Mouse (Mus musculus): ENCODE results near the gene Sipa1l3. TPM values are rescaled to one million over a fixed set of nuclear protein-coding genes. Genes with fewer than 3 reads are reported as not detected.

Sipa1l3 gene
- polyA plus RNA-seq, 1 experiment from 2014 or later: 16.8 TPM

DNA sequence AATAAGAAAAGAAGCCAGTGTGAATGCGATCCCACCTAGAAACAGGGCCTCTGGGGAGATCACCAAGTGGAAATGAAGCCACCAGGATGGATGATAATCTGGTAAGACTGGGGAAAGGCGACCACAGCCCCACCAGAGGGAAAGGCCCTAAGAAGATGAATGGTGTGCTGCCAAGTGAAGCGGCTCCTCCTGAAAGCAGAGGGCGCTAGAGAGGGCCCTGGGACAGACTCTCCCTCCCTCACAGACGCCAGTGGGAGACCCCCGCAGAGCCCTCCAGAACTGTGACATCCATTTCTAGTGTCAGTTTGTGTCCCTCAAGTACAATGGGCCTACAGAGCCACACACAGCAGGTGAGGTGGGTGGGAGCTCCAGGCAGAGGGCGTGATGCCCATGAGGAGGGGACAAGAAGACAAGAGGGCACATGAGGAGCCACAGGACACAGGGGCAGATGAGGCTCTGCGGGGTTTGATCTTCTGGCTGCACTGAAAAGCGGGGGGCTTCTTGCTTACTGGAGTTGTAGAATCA, 181.6 kb downstream of the Sipa1l3 start:
- H3K27me3 ChIP-seq: no peaks in the 10 kb centered on the region
- no peak overlapping the region for H3K4me2 ChIP-seq
- 70% methylated on average over 9 of the region's 9 CpGs for WGBS
- H3K27ac ChIP-seq (replicated peaks): no peak overlapping the region
- peaks cover 36% of the 10 kb centered on the region for H3K36me3 ChIP-seq
- no peak overlapping the region for H3K4me3 ChIP-seq
- peaks cover 7% of the 10 kb centered on the region for H3K4me1 ChIP-seq (replicated peaks)
- no peaks in the 10 kb centered on the region for H3K9me3 ChIP-seq
- no peak overlapping the region for H3K9ac ChIP-seq
- no peak for ATAC-seq (ENCODE audit: low read depth)

DNA sequence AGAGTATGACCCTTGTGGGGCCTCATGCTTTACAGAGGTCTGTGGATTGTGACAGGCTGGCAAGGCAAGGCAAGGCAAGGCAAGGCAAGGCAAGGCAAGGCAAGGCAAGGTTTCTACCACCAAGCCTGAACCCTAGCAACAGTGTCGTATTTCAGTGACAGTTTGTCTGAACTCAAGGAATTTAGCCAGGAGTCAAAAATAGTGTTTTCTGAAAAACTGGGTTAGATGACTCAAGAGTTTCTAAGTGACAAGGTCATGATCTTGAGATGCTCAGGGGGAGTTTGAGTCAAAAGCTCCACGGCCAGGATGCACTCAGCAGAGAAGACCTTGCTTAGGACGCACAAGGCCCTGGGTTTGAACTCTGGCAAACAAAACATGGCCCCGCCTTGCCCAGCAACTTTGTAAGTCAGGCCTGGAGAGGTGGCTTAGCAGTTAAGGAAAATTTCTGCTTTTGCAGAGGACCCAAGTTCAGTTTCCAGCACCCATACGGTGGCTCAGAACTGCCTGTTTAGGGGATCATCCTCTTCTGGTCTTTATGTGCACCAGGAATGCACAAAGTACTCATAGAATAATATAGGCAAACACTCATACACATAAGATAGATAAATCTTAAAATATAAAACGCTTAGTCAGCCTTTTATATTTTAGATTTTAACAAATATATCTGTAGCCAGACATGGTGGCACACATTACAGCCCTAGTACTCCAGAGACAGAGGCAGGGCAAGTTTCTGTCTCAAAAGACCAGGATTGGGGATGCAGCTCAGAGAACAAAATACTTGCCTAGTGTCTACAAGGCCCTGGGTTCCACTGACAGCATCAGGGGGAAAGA, 182.4 kb downstream of the Sipa1l3 start:
- 89% methylated on average over 6 of the region's 6 CpGs for WGBS
- H3K4me1 ChIP-seq (replicated peaks): no peaks in the 10 kb centered on the region; the same call in 1 of the 2 replicates
- peaks cover 44% of the 10 kb centered on the region for H3K36me3 ChIP-seq
- no peak overlapping the region for H3K9ac ChIP-seq
- no peaks in the 10 kb centered on the region for H3K9me3 ChIP-seq
- no peak for ATAC-seq (ENCODE audit: low read depth)
- H3K4me3 ChIP-seq: no peak overlapping the region
- H3K4me2 ChIP-seq: no peak overlapping the region
- H3K27me3 ChIP-seq: no peaks in the 10 kb centered on the region
- no peak overlapping the region for H3K27ac ChIP-seq (replicated peaks)

DNA sequence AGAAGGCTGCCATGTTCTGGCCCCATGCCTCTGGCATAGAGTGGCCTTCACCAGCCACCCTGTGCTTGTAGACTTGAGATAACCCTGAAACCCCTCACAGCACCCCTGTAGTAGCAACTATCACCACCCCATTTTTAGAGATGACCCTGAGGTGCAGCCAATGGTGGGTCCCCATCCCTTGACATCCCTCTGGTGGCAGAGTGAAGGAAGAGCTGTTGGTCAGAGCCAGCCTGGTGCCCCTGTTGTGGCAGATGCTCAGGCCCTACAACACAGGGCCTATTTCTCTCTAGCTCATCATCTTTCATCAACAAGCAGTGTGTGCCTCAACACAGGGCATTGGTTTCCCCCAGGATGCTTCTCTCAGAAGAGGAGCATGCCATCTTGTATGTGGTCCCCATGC, 183.2 kb downstream of the Sipa1l3 start:
- no peak for ATAC-seq (ENCODE audit: low read depth)
- Histone ChIP-seq H3K9ac (no peak overlapping the region), H3K36me3 (peaks cover 48% of the 10 kb centered on the region), H3K4me3 (no peak overlapping the region), H3K9me3 (no peaks in the 10 kb centered on the region), H3K4me2 (no peak overlapping the region), H3K27ac (replicated peaks) (no peak overlapping the region), H3K27me3 (no peaks in the 10 kb centered on the region), H3K4me1 (replicated peaks) (no peaks in the 10 kb centered on the region; the same call in 1 of the 2 replicates)

DNA sequence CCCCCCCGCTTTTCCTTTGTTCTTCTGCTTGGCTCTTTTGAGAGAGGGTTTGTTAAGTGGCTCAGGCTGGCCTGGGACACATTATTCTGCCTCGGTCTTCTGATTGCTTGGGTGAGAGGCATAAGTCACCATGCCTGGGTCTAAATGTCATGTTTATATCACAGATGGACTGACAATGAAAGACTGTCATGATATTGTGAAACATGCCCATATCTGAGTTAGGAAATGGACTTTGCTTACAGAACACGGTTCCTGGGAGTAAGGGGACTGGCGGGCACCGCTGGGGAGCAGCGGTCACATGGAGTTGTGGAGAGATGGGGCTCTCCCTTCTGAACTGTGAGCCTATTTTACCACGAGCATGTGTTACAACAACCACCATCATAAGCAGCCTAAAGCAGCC, 184.3 kb downstream of the Sipa1l3 start:
- no peak for ATAC-seq (ENCODE audit: low read depth)
- Histone ChIP-seq H3K4me3 (no peak overlapping the region), H3K9ac (no peak overlapping the region), H3K4me2 (no peak overlapping the region), H3K27me3 (no peaks in the 10 kb centered on the region), H3K4me1 (replicated peaks) (no peaks in the 10 kb centered on the region; the same call in 1 of the 2 replicates), H3K27ac (replicated peaks) (no peak overlapping the region; the same call in 1 of the 2 replicates), H3K9me3 (no peaks in the 10 kb centered on the region), H3K36me3 (peaks cover 56% of the 10 kb centered on the region)
- WGBS: 66% methylated on average over 7 of the region's 7 CpGs

DNA sequence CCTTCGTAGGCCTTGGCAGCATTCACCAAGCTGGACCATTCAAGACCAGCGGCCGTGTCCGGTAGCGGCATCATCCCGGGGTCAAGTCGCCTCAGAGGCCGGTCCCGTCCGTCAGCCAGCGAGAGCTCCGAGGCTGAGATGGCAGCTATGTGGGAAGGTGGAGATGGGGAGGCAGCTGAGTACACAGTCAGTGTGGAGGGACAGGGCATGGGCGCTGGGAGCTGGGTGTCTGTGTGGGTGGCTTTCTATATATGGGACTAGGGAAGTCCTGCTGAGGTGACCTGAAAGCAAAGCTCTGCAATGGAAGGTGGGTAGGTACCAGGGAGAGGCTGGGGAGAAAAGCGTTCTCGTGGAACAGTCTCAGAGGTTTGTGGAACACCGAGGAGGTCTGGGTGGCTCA, 189.5 kb downstream of the Sipa1l3 start:
- no peak overlapping the region for H3K4me3 ChIP-seq
- H3K9me3 ChIP-seq: no peaks in the 10 kb centered on the region
- no peak overlapping the region for H3K9ac ChIP-seq
- no peak overlapping the region for H3K4me2 ChIP-seq
- H3K27ac ChIP-seq (replicated peaks): no peak overlapping the region
- no peaks in the 10 kb centered on the region for H3K4me1 ChIP-seq (replicated peaks)
- no peaks in the 10 kb centered on the region for H3K27me3 ChIP-seq
- H3K36me3 ChIP-seq: peaks cover 76% of the 10 kb centered on the region
- WGBS: 93% methylated on average over 16 of the region's 16 CpGs
- ATAC-seq (ENCODE audit: low read depth): no peak

DNA sequence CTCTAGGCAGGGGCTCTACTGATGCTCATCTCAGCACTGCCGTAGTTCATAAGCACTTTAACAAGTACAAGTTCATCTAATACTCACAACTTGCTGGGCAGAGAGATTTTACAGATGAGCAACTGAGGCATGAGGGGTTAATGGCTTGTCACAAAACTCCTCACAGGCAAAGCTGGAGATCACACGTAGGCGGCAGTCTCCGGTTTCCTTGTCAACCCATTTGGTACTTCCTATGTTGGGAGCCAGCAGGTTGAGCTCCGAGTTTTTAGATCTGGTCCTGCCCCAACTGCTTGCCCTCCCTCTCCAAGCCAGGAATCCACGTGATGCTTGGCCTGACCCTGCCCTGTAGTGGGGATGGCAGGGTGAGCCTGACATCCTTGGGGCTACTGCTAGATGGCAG, 191.4 kb downstream of the Sipa1l3 start:
- H3K9me3 ChIP-seq: no peaks in the 10 kb centered on the region
- H3K27me3 ChIP-seq: no peaks in the 10 kb centered on the region
- no peaks in the 10 kb centered on the region for H3K4me1 ChIP-seq (replicated peaks)
- H3K27ac ChIP-seq (replicated peaks): no peak overlapping the region
- no peak overlapping the region for H3K9ac ChIP-seq
- no peak for ATAC-seq (ENCODE audit: low read depth)
- no peak overlapping the region for H3K4me3 ChIP-seq
- 84% methylated on average over 6 of the region's 6 CpGs for WGBS
- peaks cover 82% of the 10 kb centered on the region for H3K36me3 ChIP-seq
- no peak overlapping the region for H3K4me2 ChIP-seq

DNA sequence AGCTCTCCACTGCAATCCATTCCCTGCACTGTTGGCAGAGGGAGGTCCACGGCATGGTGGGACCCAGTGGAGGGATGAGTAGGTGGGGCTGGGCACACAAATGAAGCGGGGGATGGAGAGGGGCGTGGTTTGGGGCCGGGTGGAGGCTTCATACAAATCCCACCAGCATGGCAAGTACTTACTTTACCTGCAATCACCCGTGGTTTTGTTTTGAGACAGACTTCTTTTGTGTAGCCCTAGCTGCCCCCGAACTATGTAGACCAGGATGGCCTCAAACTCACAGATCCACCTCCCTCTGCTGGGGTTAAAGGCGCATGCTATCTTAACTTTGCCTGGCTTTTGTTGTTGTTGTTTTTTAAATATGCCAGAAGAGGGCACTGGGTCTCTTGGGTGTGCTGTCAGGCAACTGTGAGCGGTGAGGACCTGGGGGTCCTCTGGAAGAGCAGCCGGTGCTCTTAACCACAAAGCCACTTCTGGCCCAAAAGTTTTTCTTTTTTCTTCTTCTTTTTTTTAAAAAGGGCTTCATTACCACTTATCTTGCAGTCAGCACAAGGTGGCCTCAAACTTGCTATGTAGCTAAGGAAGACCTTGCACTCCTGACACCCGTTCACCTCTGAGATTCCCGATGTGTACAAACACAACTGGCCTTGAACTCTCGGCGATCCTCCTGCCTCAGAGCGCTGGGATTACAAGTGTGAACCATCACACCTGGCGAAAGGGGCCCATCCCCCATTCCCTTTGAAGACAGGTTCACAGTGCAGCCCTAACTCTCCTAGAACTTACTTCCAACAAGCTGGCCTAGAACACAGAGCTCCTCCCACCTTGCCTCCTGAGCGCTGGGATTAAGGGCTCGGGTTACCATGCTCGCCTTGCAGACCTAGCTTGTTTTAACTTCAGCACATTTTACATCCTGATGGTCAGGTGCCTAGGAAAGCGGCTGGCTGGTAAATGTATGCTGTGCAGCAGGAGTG, 198.8 kb downstream of the Sipa1l3 start:
- no peaks in the 10 kb centered on the region for H3K9me3 ChIP-seq
- H3K4me2 ChIP-seq: peak overlapping the region; percentile 50
- peaks cover 26% of the 10 kb centered on the region for H3K36me3 ChIP-seq
- 0 out of 2 replicates have a peak overlapping the region, but pooled peaks have one; percentile 63 for H3K9ac ChIP-seq
- ATAC-seq (ENCODE audit: low read depth): no peak
- H3K27ac ChIP-seq (replicated peaks): peak overlapping the region; percentile 98
- H3K27me3 ChIP-seq: no peaks in the 10 kb centered on the region
- peaks cover 73% of the 10 kb centered on the region for H3K4me1 ChIP-seq (replicated peaks)
- WGBS: 13% methylated on average over 19 of the region's 19 CpGs
- peak overlapping the region; percentile 17 for H3K4me3 ChIP-seq

DNA sequence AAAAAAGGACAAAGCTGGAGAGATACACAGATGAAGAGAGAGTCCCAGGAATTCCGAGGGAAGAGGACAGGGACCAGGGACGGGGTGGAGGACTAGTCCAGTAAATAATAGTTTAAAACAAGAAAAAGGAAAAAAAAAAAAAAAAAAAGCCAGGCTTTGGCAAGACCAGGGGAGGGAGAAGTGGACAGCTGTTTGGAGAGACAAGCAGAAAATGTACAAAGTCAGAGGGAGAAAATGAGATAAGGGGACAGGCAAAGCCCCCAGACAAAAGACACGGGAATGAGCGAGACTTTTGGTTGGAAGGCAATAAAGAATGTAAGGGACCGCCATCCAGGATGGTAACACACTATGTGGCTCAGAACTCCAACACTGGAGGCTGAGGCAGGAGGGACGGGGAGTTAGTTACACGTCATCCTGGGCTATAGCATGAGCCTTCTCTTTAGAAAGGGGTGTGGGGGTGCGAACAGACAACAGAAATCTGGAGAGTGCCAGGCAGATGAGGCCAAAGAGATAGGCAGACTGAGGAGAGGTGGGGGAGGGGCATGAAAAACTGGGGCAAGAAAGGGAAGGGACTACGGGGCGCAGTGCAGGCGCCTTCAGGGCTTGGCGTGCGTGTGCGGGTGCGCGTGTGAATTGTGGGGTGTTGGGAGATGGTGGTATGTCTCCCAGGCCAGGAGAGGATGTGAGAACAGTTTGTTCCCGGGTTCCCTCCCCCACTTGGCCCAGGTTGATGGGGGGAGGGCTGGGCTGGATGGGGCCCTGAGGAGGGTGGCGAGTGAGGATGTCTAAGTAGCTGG, 200.1 kb downstream of the Sipa1l3 start:
- WGBS: 1% methylated on average over 18 of the region's 18 CpGs
- peak overlapping the region; percentile 98 for H3K27ac ChIP-seq (replicated peaks)
- peak overlapping the region; percentile 50 for H3K4me2 ChIP-seq
- H3K4me1 ChIP-seq (replicated peaks): peaks cover 86% of the 10 kb centered on the region
- peak; percentile 6 for ATAC-seq (ENCODE audit: low read depth)
- peak overlapping the region; percentile 63 for H3K9ac ChIP-seq
- peaks cover 28% of the 10 kb centered on the region for H3K36me3 ChIP-seq
- H3K27me3 ChIP-seq: no peaks in the 10 kb centered on the region
- peak overlapping the region; percentile 17 for H3K4me3 ChIP-seq
- H3K9me3 ChIP-seq: no peaks in the 10 kb centered on the region

DNA sequence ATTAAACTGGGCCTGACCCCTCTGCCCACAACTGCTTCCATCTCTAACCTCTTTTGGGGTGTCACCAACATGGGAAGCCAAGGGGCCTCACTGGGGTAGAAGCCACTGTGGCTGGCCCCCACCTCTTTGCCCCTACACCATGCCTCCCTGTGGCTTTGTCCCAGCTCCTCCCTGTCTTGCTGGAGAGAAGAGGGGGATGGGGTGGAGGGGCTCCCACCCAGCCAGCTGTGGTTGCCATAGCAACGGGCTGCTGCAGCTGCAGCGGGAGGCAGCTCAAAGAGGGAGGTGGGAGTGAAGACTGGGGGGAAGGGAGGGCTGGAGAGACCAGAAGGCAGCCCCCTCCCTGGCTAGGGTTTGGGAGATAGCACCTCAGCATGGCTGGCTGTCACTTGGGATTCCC, 200.9 kb downstream of the Sipa1l3 start:
- Histone ChIP-seq H3K36me3 (peaks cover 26% of the 10 kb centered on the region), H3K9me3 (no peaks in the 10 kb centered on the region), H3K4me2 (peak overlapping the region; percentile 50), H3K27me3 (no peaks in the 10 kb centered on the region), H3K4me1 (replicated peaks) (peaks cover 94% of the 10 kb centered on the region), H3K27ac (replicated peaks) (peak overlapping the region; percentile 98), H3K9ac (peak overlapping the region; percentile 63), H3K4me3 (no peak overlapping the region)
- 0% methylated on average over 2 of the region's 2 CpGs for WGBS
- peak; percentile 40 for ATAC-seq (ENCODE audit: low read depth)

DNA sequence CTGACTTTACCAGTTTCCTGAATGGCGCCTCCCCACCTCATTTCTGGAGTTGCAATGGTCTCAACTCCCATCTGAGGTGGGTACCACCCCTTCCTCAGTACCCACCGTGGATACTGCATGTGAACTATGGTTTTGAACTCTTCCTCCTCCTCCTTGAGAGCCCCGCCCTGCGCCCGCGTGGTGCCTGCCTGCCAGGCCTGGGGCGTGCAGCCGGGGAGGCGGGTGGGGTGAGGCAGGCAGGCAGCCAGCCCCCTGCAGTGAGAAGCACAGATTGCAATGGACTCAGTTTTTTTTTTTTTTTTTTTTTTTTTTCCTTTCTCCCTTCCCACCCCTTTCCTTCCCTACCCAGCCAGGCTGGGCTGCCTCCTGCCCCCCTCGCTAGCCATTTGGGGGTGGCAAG, 201.5 kb downstream of the Sipa1l3 start:
- H3K27me3 ChIP-seq: no peaks in the 10 kb centered on the region
- H3K9ac ChIP-seq: peak overlapping the region; percentile 63
- peak; percentile 32 for ATAC-seq (ENCODE audit: low read depth)
- WGBS: 2% methylated on average over 10 of the region's 10 CpGs
- H3K27ac ChIP-seq (replicated peaks): peak overlapping the region; percentile 98
- no peak overlapping the region for H3K4me3 ChIP-seq
- H3K9me3 ChIP-seq: no peaks in the 10 kb centered on the region
- H3K36me3 ChIP-seq: peaks cover 31% of the 10 kb centered on the region
- peak overlapping the region; percentile 50 for H3K4me2 ChIP-seq
- peaks cover 99% of the 10 kb centered on the region for H3K4me1 ChIP-seq (replicated peaks)

DNA sequence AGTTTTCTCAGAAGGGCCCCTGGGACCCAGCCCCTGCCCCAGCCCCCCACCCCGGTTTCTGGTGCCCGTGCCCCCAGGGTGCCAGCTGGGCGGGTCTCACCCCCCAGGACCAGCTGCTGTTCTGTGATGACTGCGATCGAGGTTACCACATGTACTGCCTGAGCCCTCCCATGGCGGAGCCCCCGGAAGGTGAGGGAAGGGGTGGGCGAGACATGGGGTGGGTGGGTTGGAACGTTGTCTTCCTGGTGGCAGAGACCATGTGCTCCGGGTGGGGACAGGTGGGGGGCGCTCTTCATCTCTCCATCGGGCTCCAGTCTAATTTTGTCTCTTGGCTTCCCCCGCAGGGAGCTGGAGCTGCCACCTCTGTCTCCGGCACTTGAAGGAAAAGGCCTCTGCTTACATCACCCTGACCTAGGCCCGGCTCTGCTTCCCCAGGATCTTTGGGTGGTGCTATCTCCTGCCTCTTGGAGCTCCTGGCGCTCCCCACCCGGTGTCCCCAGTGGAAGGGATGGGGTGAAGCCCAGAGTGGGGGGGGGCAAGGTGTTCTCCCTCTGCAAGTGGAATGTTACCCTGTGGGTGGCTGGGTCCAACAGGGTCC, 202.2 kb downstream of the Sipa1l3 start:
- H3K9me3 ChIP-seq: no peaks in the 10 kb centered on the region
- no peaks in the 10 kb centered on the region for H3K27me3 ChIP-seq
- H3K36me3 ChIP-seq: peaks cover 38% of the 10 kb centered on the region
- H3K4me1 ChIP-seq (replicated peaks): peaks cover 94% of the 10 kb centered on the region
- H3K27ac ChIP-seq (replicated peaks): peak overlapping the region; percentile 98
- peak overlapping the region; percentile 26; the same call in 1 of the 2 replicates for H3K4me2 ChIP-seq
- peak overlapping the region; percentile 63 for H3K9ac ChIP-seq
- WGBS: 55% methylated on average over 17 of the region's 17 CpGs
- H3K4me3 ChIP-seq: no peak overlapping the region
- no peak for ATAC-seq (ENCODE audit: low read depth)
